Mouse (Mus musculus): ENCODE data around the gene Foxa1.

Gene Foxa1

GRCm38 (mm10) chr12:57546415-57547201 lies at the start of gene Foxa1:
TSS of gene Foxa1 (minus strand) at chr12:57546916.
- ATAC-seq (ENCODE audit: low TSS enrichment) = no peak

- ATAC-seq (ENCODE audit: low TSS enrichment) = peak; percentile 69; the same call in 1 of the 2 replicates
These were observed 29.4 kb upstream of the Foxa1 start for GRCm38 (mm10) chr12:57575931-57576628.

GRCm38 (mm10) chr12:57572415-57572814 lies 25.7 kb upstream of the Foxa1 start:
- ATAC-seq (ENCODE audit: low TSS enrichment) = no peak

- no peak for ATAC-seq (ENCODE audit: low TSS enrichment)
These were observed 25.1 kb upstream of the Foxa1 start for GRCm38 (mm10) chr12:57571773-57572172.

- ATAC-seq (ENCODE audit: low TSS enrichment) = no peak
These were observed 17.2 kb upstream of the Foxa1 start, which contains the start of gene Ttc6 for GRCm38 (mm10) chr12:57563909-57564308. TSS of gene Ttc6 (plus strand) at chr12:57564113.

GRCm38 (mm10) chr12:57554091-57554490 lies 7.4 kb upstream of the Foxa1 start:
- no peak for ATAC-seq (ENCODE audit: low TSS enrichment)

- ATAC-seq (ENCODE audit: low TSS enrichment) = no peak
These were observed 5.6 kb upstream of the Foxa1 start for GRCm38 (mm10) chr12:57552286-57552685.

GRCm38 (mm10) chr12:57550881-57551280 lies 4.2 kb upstream of the Foxa1 start:
- ATAC-seq (ENCODE audit: low TSS enrichment) = no peak

GRCm38 (mm10) chr12:57550181-57550808 lies 3.6 kb upstream of the Foxa1 start:
- no peak for ATAC-seq (ENCODE audit: low TSS enrichment)

GRCm38 (mm10) chr12:57549667-57550160 lies 3.0 kb upstream of the Foxa1 start:
- ATAC-seq (ENCODE audit: low TSS enrichment) = no peak

GRCm38 (mm10) chr12:57548981-57549666 lies 2.4 kb upstream of the Foxa1 start:
- no peak for ATAC-seq (ENCODE audit: low TSS enrichment)

- ATAC-seq (ENCODE audit: low TSS enrichment) = no peak
These were observed 1.8 kb upstream of the Foxa1 start for GRCm38 (mm10) chr12:57548352-57548980.

GRCm38 (mm10) chr12:57547890-57548289 lies 1.2 kb upstream of the Foxa1 start:
- no peak for ATAC-seq (ENCODE audit: low TSS enrichment)

- ATAC-seq (ENCODE audit: low TSS enrichment) = no peak
These were observed 1.1 kb downstream of the Foxa1 start for GRCm38 (mm10) chr12:57545371-57546241.

GRCm38 (mm10) chr12:57544641-57545370 lies 1.9 kb downstream of the Foxa1 start:
- ATAC-seq (ENCODE audit: low TSS enrichment) = no peak

GRCm38 (mm10) chr12:57543627-57543991 lies 3.1 kb downstream of the Foxa1 start:
- ATAC-seq (ENCODE audit: low TSS enrichment) = no peak

- no peak for ATAC-seq (ENCODE audit: low TSS enrichment)
These were observed 3.7 kb downstream of the Foxa1 start for GRCm38 (mm10) chr12:57542746-57543626.

- ATAC-seq (ENCODE audit: low TSS enrichment) = no peak
These were observed 4.6 kb downstream of the Foxa1 start for GRCm38 (mm10) chr12:57541931-57542745.

All from frontal cortex, adult (tissue).